Mouse (Mus musculus) mesoderm, embryonic 11.5 days (tissue): ENCODE results near the gene Hmcn1.
A peak's percentile ranks its signal among the peaks of the same experiment; 100 is the strongest.

Experiments
- DNase-seq: peaks from one replicate; pipeline ENCODE4 v3.0.0-alpha.2; 2012; ENCODE audit warnings: low read depth, low spot score

Gene Hmcn1

GRCm38 (mm10) chr1:150993162-150994064 lies at the start of gene Hmcn1:
Gene Hmcn1 (minus strand): TSS chr1:150993435.
- peak; percentile 82 for DNase-seq

GRCm38 (mm10) chr1:151040945-151041649 lies 47.9 kb upstream of the Hmcn1 start:
- DNase-seq = no peak

- no peak for DNase-seq
Measured at GRCm38 (mm10) chr1:151040290-151040689, 47.1 kb upstream of the Hmcn1 start.

- no peak for DNase-seq
Measured at GRCm38 (mm10) chr1:151039189-151039588, 46.0 kb upstream of the Hmcn1 start.

GRCm38 (mm10) chr1:151038566-151038965 lies 45.3 kb upstream of the Hmcn1 start:
- DNase-seq = no peak

- no peak for DNase-seq
Measured at GRCm38 (mm10) chr1:151036405-151036985, 43.3 kb upstream of the Hmcn1 start.

GRCm38 (mm10) chr1:151035766-151036165 lies 42.5 kb upstream of the Hmcn1 start:
- no peak for DNase-seq

- peak; percentile 66 for DNase-seq
Measured at GRCm38 (mm10) chr1:151034993-151035592, 41.9 kb upstream of the Hmcn1 start.

- no peak for DNase-seq
Measured at GRCm38 (mm10) chr1:151033291-151033690, 40.1 kb upstream of the Hmcn1 start.

- no peak for DNase-seq
Measured at GRCm38 (mm10) chr1:151031581-151031980, 38.3 kb upstream of the Hmcn1 start.

- no peak for DNase-seq
Measured at GRCm38 (mm10) chr1:151031086-151031485, 37.9 kb upstream of the Hmcn1 start.

- no peak for DNase-seq
Measured at GRCm38 (mm10) chr1:151025049-151025773, 32.0 kb upstream of the Hmcn1 start.

GRCm38 (mm10) chr1:151019273-151019890 lies 26.1 kb upstream of the Hmcn1 start:
- DNase-seq = no peak

- peak; percentile 73 for DNase-seq
Measured at GRCm38 (mm10) chr1:151011056-151011455, 17.8 kb upstream of the Hmcn1 start.

- peak; percentile 72 for DNase-seq
Measured at GRCm38 (mm10) chr1:151009115-151009797, 16.0 kb upstream of the Hmcn1 start.

GRCm38 (mm10) chr1:151007747-151008146 lies 14.5 kb upstream of the Hmcn1 start:
- peak; percentile 43 for DNase-seq

- no peak for DNase-seq
Measured at GRCm38 (mm10) chr1:151004007-151004406, 10.8 kb upstream of the Hmcn1 start.

- no peak for DNase-seq
Measured at GRCm38 (mm10) chr1:151001868-151002428, 8.7 kb upstream of the Hmcn1 start.

- DNase-seq = no peak
Measured at GRCm38 (mm10) chr1:151000714-151001113, 7.5 kb upstream of the Hmcn1 start.

GRCm38 (mm10) chr1:150994612-150995011 lies 1.4 kb upstream of the Hmcn1 start:
- peak; percentile 73 for DNase-seq
